Mouse (Mus musculus): ENCODE data around the gene Rinl.

- TF ChIP-seq CTCF (IDR thresholded peaks at IDR 0.05; ENCODE audit: insufficient read depth, low read depth, low read length) = peak; percentile 74
- TF ChIP-seq POLR2A (IDR thresholded peaks at IDR 0.05; ENCODE audit: insufficient read depth, low read depth, low read length) = peak; percentile 93
These were observed 46.9 kb upstream of the Rinl start, which contains the start of the genes Mrps12 and Sars2 for GRCm38 (mm10) chr7:28741709-28742438.
